Mouse (Mus musculus) brain, embryonic 14.5 days (tissue): ENCODE results near the gene Plk5.

Experiments used
- CTCF ChIP-seq: fragments of 200-500 bp; IDR thresholded peaks from 2 replicates; pipeline ENCODE4 v1.5.1; 2012; ENCODE audit warnings: inconsistent platforms, mild to moderate bottlenecking, moderate library complexity, borderline replicate concordance; ENCODE audit not compliant: insufficient read depth, insufficient read length; ENCODE audit errors: extremely low read depth
- POLR2A ChIP-seq: fragments of 200-500 bp; IDR thresholded peaks from 2 replicates; pipeline ENCODE4 v1.6.1; 2012; ENCODE audit warnings: mild to moderate bottlenecking, inconsistent platforms, borderline replicate concordance; ENCODE audit not compliant: poor library complexity, insufficient read depth, insufficient read length, severe bottlenecking; ENCODE audit errors: extremely low read depth

GRCm38 (mm10) chr10:80356001-80356682 is at the start of gene Plk5:
- no peak for TF ChIP-seq POLR2A
- no peak for TF ChIP-seq CTCF
